Mouse (Mus musculus) liver, postnatal 0 days (tissue): ENCODE data around the gene Tubgcp3. TPM values are rescaled to one million over a fixed set of nuclear protein-coding genes. Genes with fewer than 3 reads are reported as not detected.
"Not testable (repeated sequence)": the region's sequence is repeated elsewhere in the genome, so short reads cannot be mapped to it uniquely, and the experiment has no call there.

Experiments
- ATAC-seq: fragments of 200-750 bp; cut with Nextera tagmentation; 2 replicates; pipeline ENCODE4 v1.8.0; 2017; ENCODE audit warnings: mild to moderate bottlenecking, moderate library complexity
- DNase-seq: peaks from one replicate; pipeline ENCODE4 v3.0.0-alpha.2; 2016
- H3K27ac ChIP-seq: fragments of 300-500 bp; sonication (generic); 2 replicates; pipeline ENCODE4 v1.5.1; 2014; ENCODE audit warnings: antibody characterized with exemption, moderate library complexity, mild to moderate bottlenecking, low read depth
- H3K27me3 ChIP-seq: fragments of 300-500 bp; sonication (generic); 2 replicates; pipeline ENCODE4 v1.6.1; 2014; ENCODE audit warnings: low read length, control low read depth, mixed read lengths; ENCODE audit not compliant: insufficient read depth
- H3K36me3 ChIP-seq: fragments of 300-500 bp; sonication (generic); replicated peaks from 2 replicates; pipeline ENCODE4 v1.6.1; 2014; ENCODE audit warnings: mild to moderate bottlenecking, control low read depth, low read length, moderate library complexity, mixed read lengths; ENCODE audit not compliant: insufficient read depth
- H3K4me1 ChIP-seq: fragments of 300-500 bp; sonication (generic); 2 replicates; pipeline ENCODE4 v1.6.1; 2014; ENCODE audit warnings: antibody characterized with exemption, mild to moderate bottlenecking, control low read depth; ENCODE audit not compliant: insufficient read depth
- H3K4me2 ChIP-seq: fragments of 300-500 bp; sonication (generic); 2 replicates; pipeline ENCODE4 v1.6.1; 2014; ENCODE audit warnings: low read depth, mild to moderate bottlenecking, low read length, moderate library complexity, mixed read lengths
- H3K4me3 ChIP-seq: fragments of 300-500 bp; sonication (generic); 2 replicates; pipeline ENCODE4 v1.5.1; 2014; ENCODE audit warnings: low read depth, low read length
- H3K9ac ChIP-seq: fragments of 300-500 bp; sonication (generic); replicated peaks from 2 replicates; pipeline ENCODE4 v1.6.1; 2014; ENCODE audit warnings: mild to moderate bottlenecking, moderate library complexity
- H3K9me3 ChIP-seq: fragments of 300-500 bp; sonication (generic); 2 replicates; pipeline ENCODE4 v1.6.1; 2016; ENCODE audit warnings: mild to moderate bottlenecking, control low read depth, low read length, mixed read lengths
- CTCF ChIP-seq: sonication (generic); IDR thresholded peaks from 2 replicates; pipeline ENCODE4 v1.5.1; 2016; ENCODE audit warnings: antibody characterized with exemption, low read depth
- EP300 ChIP-seq: IDR thresholded peaks from 2 replicates; pipeline ENCODE4 v1.6.1; 2016; ENCODE audit warnings: antibody characterized with exemption, low read depth, mild to moderate bottlenecking
- WGBS: fragments of 180-500 bp; shearing (Covaris S2); extraction: QIAGEN DNeasy Blood & Tissue Kit; methylation state at CpG from one replicate; pipeline ENCODE4 v1.1.7; 2014; ENCODE audit not compliant: insufficient replicate concordance; 5-methylcytosine and 5-hydroxymethylcytosine counted together
- polyA plus RNA-seq: library from polyadenylated mRNA; unstranded; fragments of >200 nt; fragmentation: Nextera tagmentation; extraction: Ambion mirVana; gene quantifications from 2 replicates; pipeline ENCODE4 v1.2.1, GENCODE M21; 2015

The Tubgcp3 gene
- polyA plus RNA-seq, 1 experiment from 2014 or later: 10.9 TPM

GRCm38 (mm10) chr8:12698660-12699277 is 26.7 kb upstream of the Tubgcp3 start:
- DNase-seq (no peak), ATAC-seq (no peak)
- H3K9ac ChIP-seq: no peak overlapping the region
- no peak overlapping the region for H3K4me3 ChIP-seq
- TF ChIP-seq EP300 (no peak), CTCF (no peak)
- H3K4me1 ChIP-seq: no peaks in the 10 kb centered on the region
- no peaks in the 10 kb centered on the region for H3K36me3 ChIP-seq
- 36% methylated on average over 3 of the region's 3 CpGs for WGBS
- no peaks in the 10 kb centered on the region for H3K9me3 ChIP-seq
- H3K4me2 ChIP-seq: no peak overlapping the region
- no peak overlapping the region for H3K27ac ChIP-seq
- peaks cover 17% of the 10 kb centered on the region; the same call in 1 of the 2 replicates for H3K27me3 ChIP-seq

- no peak for DNase-seq
- Histone ChIP-seq H3K36me3 (no peaks in the 10 kb centered on the region), H3K27ac (no peak overlapping the region), H3K4me1 (no peaks in the 10 kb centered on the region), H3K9ac (no peak overlapping the region), H3K9me3 (no peaks in the 10 kb centered on the region), H3K27me3 (peaks cover 11% of the 10 kb centered on the region; the same call in 1 of the 2 replicates), H3K4me2 (no peak overlapping the region), H3K4me3 (no peak overlapping the region)
- 59% methylated on average over 7 of the region's 7 CpGs for WGBS
- no peak for ATAC-seq
- TF ChIP-seq CTCF: no peak
- TF ChIP-seq EP300: no peak
These were observed 16.8 kb upstream of the Tubgcp3 start for GRCm38 (mm10) chr8:12688851-12689250.

DNA sequence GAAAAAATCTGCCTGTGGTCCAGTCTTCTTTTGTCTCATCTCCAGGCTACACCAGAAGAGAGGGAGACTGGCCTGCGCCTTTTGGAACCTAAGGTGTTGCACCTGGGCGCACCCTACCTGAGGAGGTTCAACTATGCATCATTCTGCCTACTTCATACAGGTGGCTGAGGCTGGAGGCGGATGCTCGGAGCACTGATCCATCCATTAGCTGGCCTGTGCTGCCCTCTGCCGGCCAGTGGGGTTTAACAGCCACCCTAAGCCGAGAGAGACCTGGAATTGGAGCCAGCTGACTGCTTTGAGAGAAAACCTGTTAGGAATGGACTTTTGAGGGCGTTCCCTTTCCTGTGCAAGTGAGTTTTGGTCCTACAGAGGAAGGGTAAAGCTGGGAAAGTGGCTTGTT is 5.5 kb upstream of the Tubgcp3 start:
- peak; percentile 87 for DNase-seq
- H3K4me1 ChIP-seq: no peaks in the 10 kb centered on the region; the same call in 1 of the 2 replicates
- no peaks in the 10 kb centered on the region for H3K9me3 ChIP-seq
- no peak overlapping the region for H3K27ac ChIP-seq
- H3K27me3 ChIP-seq: peaks cover 27% of the 10 kb centered on the region
- no peaks in the 10 kb centered on the region for H3K36me3 ChIP-seq
- WGBS: 3% methylated on average over 7 of the region's 7 CpGs
- no peak overlapping the region for H3K4me3 ChIP-seq
- ATAC-seq: peak; percentile 74
- TF ChIP-seq EP300: no peak
- peak; percentile 95 for TF ChIP-seq CTCF
- H3K9ac ChIP-seq: no peak overlapping the region
- H3K4me2 ChIP-seq: no peak overlapping the region

- no peak for TF ChIP-seq CTCF
- no peak for TF ChIP-seq EP300
- H3K9ac ChIP-seq: peak overlapping the region; percentile 89
- DNase-seq (no peak), ATAC-seq (peak; percentile 75)
- peak overlapping the region; percentile 95 for H3K4me3 ChIP-seq
- peak overlapping the region; percentile 77 for H3K27ac ChIP-seq
- peak overlapping the region; percentile 92 for H3K4me2 ChIP-seq
- H3K4me1 ChIP-seq: peaks cover 15% of the 10 kb centered on the region
- under 1% methylated on average over 38 of the region's 38 CpGs for WGBS
- H3K9me3 ChIP-seq: no peaks in the 10 kb centered on the region
- H3K27me3 ChIP-seq: peaks cover 17% of the 10 kb centered on the region
- peaks cover 6% of the 10 kb centered on the region; the same call in 1 of the 2 replicates for H3K36me3 ChIP-seq
These were observed 484 bp downstream of the Tubgcp3 start for GRCm38 (mm10) chr8:12671473-12672055.

- peak; percentile 47 for ATAC-seq
- TF ChIP-seq EP300 (peak; percentile 21; the same call in 1 of the 2 replicates), CTCF (no peak)
- peaks cover 16% of the 10 kb centered on the region for H3K4me1 ChIP-seq
- H3K4me2 ChIP-seq: peak overlapping the region; percentile 92
- peaks cover 16% of the 10 kb centered on the region for H3K27me3 ChIP-seq
- H3K4me3 ChIP-seq: peak overlapping the region; percentile 95
- DNase-seq: no peak
- WGBS: 23% methylated on average over 6 of the region's 6 CpGs
- no peaks in the 10 kb centered on the region for H3K9me3 ChIP-seq
- peak overlapping the region; percentile 77 for H3K27ac ChIP-seq
- peaks cover 7% of the 10 kb centered on the region; the same call in 1 of the 2 replicates for H3K36me3 ChIP-seq
- H3K9ac ChIP-seq: peak overlapping the region; percentile 89
These were observed 1.1 kb downstream of the Tubgcp3 start for GRCm38 (mm10) chr8:12670965-12671364.

DNA sequence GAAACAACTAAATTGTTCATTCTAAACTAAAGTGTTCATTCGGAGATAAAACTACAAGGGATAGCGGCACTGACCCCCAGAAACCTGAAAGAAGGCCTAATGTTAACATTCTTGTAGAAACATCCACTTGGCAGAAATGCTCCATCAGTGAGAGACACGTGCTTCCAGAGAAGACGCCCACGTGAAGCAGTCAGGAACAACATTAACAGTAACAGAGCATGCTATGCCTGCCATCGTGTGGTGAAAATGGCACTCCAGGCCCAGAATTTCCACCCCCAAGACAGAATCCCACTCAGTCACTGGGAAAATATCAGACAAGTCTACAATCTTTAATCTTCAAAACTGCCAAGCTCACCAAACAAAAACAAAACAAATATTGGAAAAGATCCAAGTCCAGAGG is 3.2 kb downstream of the Tubgcp3 start:
- H3K4me3 ChIP-seq: no peak overlapping the region
- no peak overlapping the region for H3K9ac ChIP-seq
- 91% methylated on average over 6 of the region's 6 CpGs for WGBS
- no peak for TF ChIP-seq CTCF
- no peak for TF ChIP-seq EP300
- H3K4me1 ChIP-seq: peaks cover 27% of the 10 kb centered on the region
- peaks cover 11% of the 10 kb centered on the region for H3K27me3 ChIP-seq
- H3K9me3 ChIP-seq: no peaks in the 10 kb centered on the region
- no peak overlapping the region for H3K4me2 ChIP-seq
- ATAC-seq (no peak), DNase-seq (no peak)
- H3K27ac ChIP-seq: no peak overlapping the region
- peaks cover 13% of the 10 kb centered on the region; the same call in 1 of the 2 replicates for H3K36me3 ChIP-seq

DNA sequence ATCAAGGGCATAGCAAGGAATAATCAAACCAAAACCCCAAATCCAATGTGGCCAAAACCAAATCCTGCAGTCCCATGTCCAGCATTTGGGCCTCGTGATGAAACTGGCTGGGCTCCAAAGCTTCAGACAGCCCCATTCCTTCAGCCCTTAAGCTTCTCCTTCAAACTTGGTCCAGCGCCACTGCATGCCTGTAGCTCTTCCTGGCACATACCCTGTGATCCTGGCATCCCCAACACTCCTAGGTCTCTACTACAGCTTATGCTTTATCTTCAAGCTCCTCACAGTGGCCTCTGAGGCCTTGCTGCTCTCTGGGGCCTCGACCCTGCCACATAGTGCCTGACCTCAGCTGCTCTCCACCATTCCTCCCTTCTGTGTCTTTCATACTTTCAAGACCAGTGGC is 5.5 kb downstream of the Tubgcp3 start:
- H3K9ac ChIP-seq, H3K4me2 ChIP-seq, H3K4me3 ChIP-seq, ATAC-seq, H3K27ac ChIP-seq, H3K27me3 ChIP-seq, DNase-seq, H3K9me3 ChIP-seq: not testable (repeated sequence)
- H3K4me1 ChIP-seq: peaks cover 23% of the 10 kb centered on the region
- WGBS: 92% methylated on average over 3 of the region's 3 CpGs
- peaks cover 21% of the 10 kb centered on the region for H3K36me3 ChIP-seq
